Mouse (Mus musculus) liver, postnatal 0 days (tissue): ENCODE measurements around the gene Echdc3.

Experiments used
- CTCF ChIP-seq: sonication (generic); IDR thresholded peaks from 2 replicates; pipeline ENCODE4 v1.5.1; 2016; ENCODE audit warnings: antibody characterized with exemption, low read depth
- EP300 ChIP-seq: IDR thresholded peaks from 2 replicates; pipeline ENCODE4 v1.6.1; 2016; ENCODE audit warnings: antibody characterized with exemption, low read depth, mild to moderate bottlenecking

GRCm38 (mm10) chr2:6146901-6147300, 65.9 kb downstream of the Echdc3 start:
- TF ChIP-seq CTCF (no peak), EP300 (no peak)
